Mouse (Mus musculus): ENCODE measurements around the gene Endou. TPM values are rescaled to one million over a fixed set of nuclear protein-coding genes. Genes with fewer than 3 reads are reported as not detected.

Gene Endou
- total RNA-seq, 2 experiments from 2014 or later = 2.8 to 2.9 TPM

DNA sequence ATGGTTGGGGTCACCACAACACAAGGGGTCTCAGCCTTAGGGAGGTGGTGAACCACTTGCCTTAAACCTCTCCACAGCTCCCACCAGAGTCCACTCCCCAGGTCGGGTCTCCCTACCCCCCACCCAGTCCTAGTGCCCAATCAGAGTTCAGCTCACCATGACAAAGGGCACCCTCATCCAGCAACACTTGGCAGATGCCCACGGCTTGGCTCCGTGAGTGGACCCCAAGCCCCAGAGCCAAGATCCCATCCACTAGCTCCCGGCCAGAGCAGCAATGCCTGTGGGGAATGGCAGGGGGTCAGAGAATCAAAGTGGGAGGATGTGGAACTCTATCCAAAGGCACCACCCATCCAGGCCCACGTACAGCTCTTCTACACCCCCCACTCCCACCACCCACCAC, 29.8 kb upstream of the Endou start:
- intact Hi-C loops (cut with DNase I) = no loop called here
- no peak for DNase-seq (ENCODE audit: low spot score in 2 of 2)

GRCm38 (mm10) chr15:97760006-97760405, 28.9 kb upstream of the Endou start:
- intact Hi-C loops (cut with DNase I) = no loop called here
- DNase-seq (ENCODE audit: low spot score in 2 of 2) = peak; percentile 49

GRCm38 (mm10) chr15:97755361-97755760, 24.2 kb upstream of the Endou start:
- DNase-seq (ENCODE audit: low spot score in 2 of 2) = no peak
- intact Hi-C loops (cut with DNase I) = no loop called here

GRCm38 (mm10) chr15:97754476-97754875, 23.3 kb upstream of the Endou start:
- intact Hi-C loops (cut with DNase I) = no loop called here
- no peak for DNase-seq (ENCODE audit: low spot score in 2 of 2)

DNA sequence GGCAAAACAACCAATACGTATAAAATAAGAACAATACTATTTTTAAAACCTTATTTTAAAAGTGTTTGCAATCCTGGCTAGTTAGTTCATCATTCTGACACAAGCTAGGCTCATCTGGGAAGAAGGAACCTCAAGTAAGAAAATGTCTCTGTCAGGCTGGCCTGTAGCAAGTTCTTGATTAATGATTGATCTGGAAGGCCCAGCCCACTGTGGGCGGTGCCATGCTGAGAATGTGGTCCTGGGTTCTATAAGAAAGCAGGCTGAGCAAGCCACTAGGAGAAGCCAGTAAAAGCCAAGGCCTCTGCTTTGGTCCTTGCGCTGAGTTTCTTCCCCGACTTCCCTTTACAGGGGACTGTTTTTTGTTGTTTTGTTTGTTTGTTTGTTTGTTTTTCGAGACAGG, 21.4 kb upstream of the Endou start:
- intact Hi-C loops (cut with DNase I) = no loop called here
- DNase-seq (ENCODE audit: low spot score in 2 of 2) = no peak

DNA sequence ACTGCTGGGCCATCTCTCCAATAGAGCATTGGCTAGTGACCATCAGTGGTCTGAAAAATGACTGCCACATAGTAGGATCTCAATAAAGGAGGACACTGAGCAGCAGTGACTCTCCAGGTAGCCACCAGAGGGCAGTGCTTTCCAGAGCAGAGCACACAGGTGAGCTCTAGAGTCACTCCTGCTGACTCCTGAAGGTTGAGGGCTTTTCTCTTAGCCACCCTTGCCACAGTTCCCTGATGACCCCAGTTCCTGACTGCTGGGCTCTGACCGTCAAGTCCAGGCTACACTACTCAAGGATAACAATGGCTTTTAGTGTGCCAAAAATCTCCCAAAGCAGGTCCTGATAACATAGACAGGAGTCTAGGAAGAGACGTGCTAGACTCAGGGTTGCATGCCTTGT, 20.5 kb upstream of the Endou start:
- no peak for DNase-seq (ENCODE audit: low spot score in 2 of 2)
- intact Hi-C loops (cut with DNase I) = loop anchor here (2.0 kb wide), 1 partner anchor 15 kb away; the partner anchor contains the start of gene Rapgef3

GRCm38 (mm10) chr15:97750697-97751096, 19.6 kb upstream of the Endou start:
- intact Hi-C loops (cut with DNase I) = loop anchor here (2.0 kb wide), 1 partner anchor 16 kb away; the partner anchor contains the start of gene Rapgef3
- DNase-seq (ENCODE audit: low spot score in 2 of 2) = peak; percentile 67 to 73

GRCm38 (mm10) chr15:97749841-97750240, 18.7 kb upstream of the Endou start:
- intact Hi-C loops (cut with DNase I) = loop anchor here (2.0 kb wide), 1 partner anchor 17 kb away; the partner anchor contains the start of gene Rapgef3

DNA sequence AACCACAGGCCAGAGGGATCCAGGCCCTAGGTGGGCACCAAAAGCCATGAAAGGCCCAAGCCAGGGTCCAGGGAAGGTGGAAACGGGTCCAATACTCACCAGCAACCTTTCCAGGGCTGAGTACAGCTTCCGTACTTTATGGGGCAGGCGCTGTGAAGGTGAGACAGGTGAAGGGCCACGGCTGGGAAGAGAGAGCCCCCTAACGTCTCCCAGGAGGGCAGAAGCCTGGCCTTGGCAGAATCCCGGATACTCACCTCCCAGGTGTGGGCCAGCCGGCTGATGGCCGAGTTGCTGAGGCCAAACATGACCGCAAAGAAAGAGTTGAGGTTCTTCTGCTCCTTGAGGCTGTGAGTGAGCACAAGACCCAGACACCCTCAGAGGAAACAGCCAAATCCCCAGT, 18.3 kb upstream of the Endou start:
- intact Hi-C loops (cut with DNase I) = no loop called here
- no peak for DNase-seq (ENCODE audit: low spot score in 2 of 2)

More at GRCm38 (mm10) chr15:97749841-97750240, 18.7 kb upstream of the Endou start:
- DNase-seq (ENCODE audit: low spot score in 2 of 2) = no peak

GRCm38 (mm10) chr15:97748964-97749363, 17.8 kb upstream of the Endou start:
- no peak for DNase-seq (ENCODE audit: low spot score in 2 of 2)
- intact Hi-C loops (cut with DNase I) = no loop called here

- intact Hi-C loops (cut with DNase I) = no loop called here
- DNase-seq (ENCODE audit: low spot score in 2 of 2) = no peak
These were observed 17.2 kb upstream of the Endou start for GRCm38 (mm10) chr15:97748309-97748708.

DNA sequence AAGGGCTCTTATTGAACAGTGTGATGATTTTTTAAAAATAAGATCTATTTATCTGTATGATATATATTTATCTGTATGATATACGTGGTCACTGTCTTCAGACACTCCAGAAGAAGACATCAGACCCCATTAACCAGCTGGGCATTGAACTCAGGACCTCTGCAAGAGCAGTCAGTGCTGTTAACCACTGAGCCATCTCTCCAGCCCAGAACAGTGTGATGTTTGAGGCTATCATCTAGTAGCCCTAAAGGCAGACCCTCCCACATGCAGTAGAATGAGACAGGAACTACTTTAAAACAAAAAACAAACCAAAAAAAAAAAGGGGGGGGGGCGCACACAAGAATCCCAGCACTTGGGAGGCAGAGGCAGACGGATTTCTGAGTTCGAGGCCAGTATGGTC, 16.3 kb upstream of the Endou start:
- intact Hi-C loops (cut with DNase I) = no loop called here
- no peak for DNase-seq (ENCODE audit: low spot score in 2 of 2)

DNA sequence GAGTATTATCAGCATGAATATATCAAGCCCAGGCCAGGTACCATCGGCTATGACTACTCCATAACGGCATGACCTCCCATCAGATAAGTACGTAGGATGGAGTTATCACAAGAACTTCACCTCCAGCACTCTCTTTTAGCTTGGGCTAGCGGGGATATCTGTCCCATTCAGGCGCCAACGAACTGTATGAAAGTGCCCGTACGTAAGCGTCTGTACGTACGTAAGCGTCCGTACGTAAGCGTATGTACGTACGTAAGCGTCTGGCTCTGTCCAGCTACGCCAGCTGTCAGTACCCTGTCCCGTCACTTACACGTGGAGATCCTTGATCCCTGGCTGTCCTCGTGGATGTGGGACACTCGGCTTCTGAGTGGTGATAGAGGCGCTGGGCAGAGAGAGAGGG, 15.6 kb upstream of the Endou start:
- DNase-seq (ENCODE audit: low spot score in 2 of 2) = no peak
- intact Hi-C loops (cut with DNase I) = no loop called here

- DNase-seq (ENCODE audit: low spot score in 2 of 2) = no peak
- intact Hi-C loops (cut with DNase I) = no loop called here
These were observed 15.1 kb upstream of the Endou start for GRCm38 (mm10) chr15:97746278-97746677.

- no peak for DNase-seq (ENCODE audit: low spot score in 2 of 2)
- intact Hi-C loops (cut with DNase I) = no loop called here
These were observed 14.2 kb upstream of the Endou start for GRCm38 (mm10) chr15:97745331-97745730.

- DNase-seq (ENCODE audit: low spot score in 2 of 2) = no peak
- intact Hi-C loops (cut with DNase I) = no loop called here
These were observed 13.8 kb upstream of the Endou start for GRCm38 (mm10) chr15:97744930-97745329.

GRCm38 (mm10) chr15:97743961-97744525, 12.9 kb upstream of the Endou start:
- no peak for DNase-seq (ENCODE audit: low spot score in 2 of 2)

GRCm38 (mm10) chr15:97743210-97743609, 12.1 kb upstream of the Endou start:
- intact Hi-C loops (cut with DNase I) = no loop called here
- no peak for DNase-seq (ENCODE audit: low spot score in 2 of 2)

More at GRCm38 (mm10) chr15:97743961-97744525, 12.9 kb upstream of the Endou start:
- intact Hi-C loops (cut with DNase I) = no loop called here

GRCm38 (mm10) chr15:97742600-97742999, 11.5 kb upstream of the Endou start:
- intact Hi-C loops (cut with DNase I) = no loop called here

DNA sequence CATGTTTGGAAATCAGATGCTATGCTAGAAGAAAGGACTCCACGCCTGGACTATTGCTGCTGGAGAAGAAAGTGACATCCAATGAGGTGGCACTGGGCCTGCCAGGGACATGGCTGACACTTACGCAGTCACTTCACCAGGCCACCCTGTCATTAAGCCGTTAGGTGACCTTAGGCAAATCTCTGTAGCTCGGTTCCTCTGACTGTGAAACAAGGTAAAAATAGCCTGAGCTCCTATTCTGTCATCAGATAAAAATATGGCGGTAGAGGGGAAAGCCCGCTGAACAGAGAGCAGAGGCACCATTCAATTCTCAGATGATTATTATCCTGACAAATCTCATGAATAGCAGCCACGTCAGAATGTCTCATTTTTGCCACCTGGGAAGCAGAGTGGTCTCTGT, 10.9 kb upstream of the Endou start:
- DNase-seq (ENCODE audit: low spot score in 2 of 2) = no peak
- intact Hi-C loops (cut with DNase I) = no loop called here

More at GRCm38 (mm10) chr15:97742600-97742999, 11.5 kb upstream of the Endou start:
- DNase-seq (ENCODE audit: low spot score in 2 of 2) = no peak

GRCm38 (mm10) chr15:97741662-97742061, 10.5 kb upstream of the Endou start:
- no peak for DNase-seq (ENCODE audit: low spot score in 2 of 2)
- intact Hi-C loops (cut with DNase I) = no loop called here

GRCm38 (mm10) chr15:97740283-97740732, 9.2 kb upstream of the Endou start:
- DNase-seq (ENCODE audit: low spot score in 2 of 2) = no peak
- intact Hi-C loops (cut with DNase I) = no loop called here

All from left cerebral cortex, postnatal 36 days (tissue).